19 mouse cellular contexts compared by ENCODE assay signal in genomic region chr7:100784650-100785049, GRCm38 (mm10).
DNase-seq lines count a peak whose midpoint lies in the region; ATAC-seq and TF ChIP-seq lines count a peak whose summit lies in the region.
"Had no signal": no experiment of that assay in that cellular context is flagged by ENCODE, and none has a peak within 500 bp of the region (broad histone marks: within the 10 kb centered on the region; RNA-seq: fewer than 3 reads in every experiment).

No protein-coding gene starts in this region.

- H3K36me3 ChIP-seq in liver, embryonic 14.5 days (replicated peaks; ENCODE audit: control insufficient read depth, insufficient read depth, low read depth), result no peaks in the 10 kb centered on the region
- no peaks in the 10 kb centered on the region for H3K36me3 ChIP-seq in liver, postnatal 0 days (replicated peaks; ENCODE audit: insufficient read depth, low read length)
- no peaks in the 10 kb centered on the region for H3K36me3 ChIP-seq in limb, embryonic 11.5 days (ENCODE audit: control insufficient read depth, insufficient read depth, low read length)
- H3K36me3 ChIP-seq in neural tube, embryonic 11.5 days (ENCODE audit: control insufficient read depth, insufficient read depth, low read length), result no peaks in the 10 kb centered on the region
- H3K36me3 ChIP-seq in heart, adult 2 months (ENCODE audit: control insufficient read depth, insufficient read depth, low read length), result peaks cover 15% of the 10 kb centered on the region
- H3K36me3 ChIP-seq: embryonic facial prominence, embryonic 12.5 days; neural tube, embryonic 12.5 days had no signal

- no peak for TF ChIP-seq EP300 in liver, embryonic 14.5 days (IDR thresholded peaks at IDR 0.05; ENCODE audit: low read depth)
- no peak for TF ChIP-seq EP300 in liver, postnatal 0 days (IDR thresholded peaks at IDR 0.05; ENCODE audit: low read depth)
- TF ChIP-seq EP300 in heart, adult 2 months (IDR thresholded peaks at IDR 0.05; ENCODE audit: insufficient read depth, low read depth, low read length), result no peak

- no peak overlapping the region for H3K4me3 ChIP-seq in gastrocnemius, adult 2 months
- no peak overlapping the region for H3K4me3 ChIP-seq in liver, embryonic 14.5 days (ENCODE audit: insufficient read depth in 1 of 2, low read depth in 2 of 2, low read length in 2 of 2)
- no peak overlapping the region for H3K4me3 ChIP-seq in liver, postnatal 0 days (ENCODE audit: low read depth, low read length)
- H3K4me3 ChIP-seq in limb, embryonic 11.5 days (ENCODE audit: low read depth, low read length), result no peak overlapping the region
- H3K4me3 ChIP-seq in neural tube, embryonic 11.5 days (ENCODE audit: low read depth, low read length), result no peak overlapping the region
- no peak overlapping the region for H3K4me3 ChIP-seq in heart, adult 2 months
- H3K4me3 ChIP-seq: embryonic facial prominence, embryonic 12.5 days; megakaryocyte, embryonic 14.5 days; neural tube, embryonic 12.5 days had no signal

- WGBS in liver, embryonic 14.5 days (ENCODE audit: insufficient replicate concordance), result 79% methylated on average over 2 of the region's 2 CpGs
- WGBS in liver, postnatal 0 days (ENCODE audit: insufficient replicate concordance), result 89% methylated on average over 2 of the region's 2 CpGs
- 11% methylated on average over 2 of the region's 2 CpGs for WGBS in limb, embryonic 11.5 days
- WGBS in neural tube, embryonic 11.5 days, result 54% methylated on average over 2 of the region's 2 CpGs
- WGBS in heart, adult 2 months, result 86% methylated on average over 2 of the region's 2 CpGs

- H3K4me2 ChIP-seq in liver, embryonic 14.5 days (ENCODE audit: low read depth), result no peak overlapping the region
- no peak overlapping the region for H3K4me2 ChIP-seq in liver, postnatal 0 days (ENCODE audit: low read depth, low read length)
- no peak overlapping the region for H3K4me2 ChIP-seq in limb, embryonic 11.5 days (ENCODE audit: low read depth, severe bottlenecking)
- H3K4me2 ChIP-seq in neural tube, embryonic 11.5 days (ENCODE audit: low read depth), result no peak overlapping the region
- H3K4me2 ChIP-seq: embryonic facial prominence, embryonic 12.5 days; neural tube, embryonic 12.5 days had no signal

- no peaks in the 10 kb centered on the region; the same call in 1 of the 2 replicates for H3K79me2 ChIP-seq in heart, adult 2 months (replicated peaks; ENCODE audit: control insufficient read depth, insufficient read depth, low read length)

- no peaks in the 10 kb centered on the region for H3K9me3 ChIP-seq in liver, embryonic 14.5 days (ENCODE audit: control insufficient read depth, low read length)
- no peaks in the 10 kb centered on the region for H3K9me3 ChIP-seq in liver, postnatal 0 days (ENCODE audit: low read length)
- H3K9me3 ChIP-seq in limb, embryonic 11.5 days (ENCODE audit: control insufficient read depth, low read length), result no peaks in the 10 kb centered on the region
- no peaks in the 10 kb centered on the region for H3K9me3 ChIP-seq in neural tube, embryonic 11.5 days (ENCODE audit: control insufficient read depth, low read length)
- H3K9me3 ChIP-seq: embryonic facial prominence, embryonic 12.5 days; megakaryocyte, embryonic 14.5 days; neural tube, embryonic 12.5 days had no signal

- H3K27ac ChIP-seq in gastrocnemius, adult 2 months, result 0 out of 2 replicates have a peak overlapping the region, but pooled peaks have one; percentile 0
- peak overlapping the region; percentile 4 for H3K27ac ChIP-seq in liver, embryonic 14.5 days
- H3K27ac ChIP-seq in liver, postnatal 0 days (ENCODE audit: low read depth), result no peak overlapping the region
- peak overlapping the region; percentile 16 for H3K27ac ChIP-seq in limb, embryonic 11.5 days (replicated peaks; ENCODE audit: low read depth, low read length)
- H3K27ac ChIP-seq in neural tube, embryonic 11.5 days (ENCODE audit: low read depth, low read length), result peak overlapping the region; percentile 29; the same call in 1 of the 2 replicates
- H3K27ac ChIP-seq in heart, adult 2 months, result no peak overlapping the region
- H3K27ac ChIP-seq: embryonic facial prominence, embryonic 12.5 days; neural tube, embryonic 12.5 days had no signal

- no peaks in the 10 kb centered on the region for H3K27me3 ChIP-seq in liver, embryonic 14.5 days (ENCODE audit: control insufficient read depth, insufficient read depth, low read length)
- H3K27me3 ChIP-seq in liver, postnatal 0 days (ENCODE audit: insufficient read depth, low read length), result no peaks in the 10 kb centered on the region
- no peaks in the 10 kb centered on the region for H3K27me3 ChIP-seq in limb, embryonic 11.5 days (ENCODE audit: control insufficient read depth, insufficient read depth, low read length)
- no peaks in the 10 kb centered on the region for H3K27me3 ChIP-seq in neural tube, embryonic 11.5 days (ENCODE audit: control insufficient read depth, insufficient read depth, low read length)
- H3K27me3 ChIP-seq in heart, adult 2 months (ENCODE audit: control insufficient read depth, insufficient read depth, low read length), result no peaks in the 10 kb centered on the region
- H3K27me3 ChIP-seq: embryonic facial prominence, embryonic 12.5 days; megakaryocyte, embryonic 14.5 days; neural tube, embryonic 12.5 days; Patski had no signal

- intact Hi-C loops in gastrocnemius, adult 2 months (cut with DNase I), result no loop called here
- intact Hi-C loops in heart, adult 2 months (cut with DNase I), result loop anchor here (2.0 kb wide), 1 partner anchor 14 kb away; no protein-coding TSS in a partner anchor

- H3K4me1 ChIP-seq in liver, embryonic 14.5 days (replicated peaks; ENCODE audit: control insufficient read depth in 2 of 2, insufficient read depth in 2 of 2, low read length in 1 of 2), result peaks cover 32 to 39% of the 10 kb centered on the region in 2 experiments
- peaks cover 6% of the 10 kb centered on the region; the same call in 1 of the 2 replicates for H3K4me1 ChIP-seq in liver, postnatal 0 days (ENCODE audit: insufficient read depth)
- H3K4me1 ChIP-seq in limb, embryonic 11.5 days (ENCODE audit: control insufficient read depth, insufficient read depth, low read length), result peaks cover 12% of the 10 kb centered on the region; the same call in 1 of the 2 replicates
- no peaks in the 10 kb centered on the region for H3K4me1 ChIP-seq in neural tube, embryonic 11.5 days (ENCODE audit: control insufficient read depth, insufficient read depth, low read length)
- peaks cover 6% of the 10 kb centered on the region for H3K4me1 ChIP-seq in heart, adult 2 months (ENCODE audit: control insufficient read depth, insufficient read depth, low read length)

- TF ChIP-seq CTCF in gastrocnemius, adult 2 months (IDR thresholded peaks at IDR 0.05), result no peak
- TF ChIP-seq CTCF in liver, embryonic 14.5 days (IDR thresholded peaks at IDR 0.05; ENCODE audit: low read depth), result no peak
- no peak for TF ChIP-seq CTCF in liver, postnatal 0 days (IDR thresholded peaks at IDR 0.05; ENCODE audit: low read depth)
- TF ChIP-seq CTCF in heart, adult 2 months (IDR thresholded peaks at IDR 0.05), result no peak

- TF ChIP-seq POLR2A in heart, adult 2 months (IDR thresholded peaks at IDR 0.05; ENCODE audit: insufficient read depth, low read depth, low read length), result no peak

- no peak for ATAC-seq in liver, embryonic 14.5 days (ENCODE audit: insufficient read depth)
- no peak for ATAC-seq in liver, postnatal 0 days
- ATAC-seq in limb, embryonic 11.5 days (ENCODE audit: insufficient number of reproducible peaks, low FRiP score, low TSS enrichment, low read depth), result peak; percentile 90
- no peak for ATAC-seq in neural tube, embryonic 11.5 days (ENCODE audit: insufficient read depth, low FRiP score, low TSS enrichment)
- ATAC-seq: activated CD4-positive, CD25-positive, alpha-beta regulatory T cell, adult 4 months; forebrain, postnatal 0 days; Patski had no signal

- no peak for DNase-seq in gastrocnemius, adult 2 months
- no peak for DNase-seq in gastrocnemius, postnatal 4 days (ENCODE audit: low spot score in 2 of 2)
- no peak for DNase-seq in liver, embryonic 14.5 days (ENCODE audit: low read depth in 3 of 3, low spot score in 3 of 3)
- DNase-seq in liver, postnatal 0 days, result no peak
- DNase-seq in limb, embryonic 11.5 days (ENCODE audit: low spot score), result peak; percentile 78
- no peak for DNase-seq in neural tube, embryonic 11.5 days (ENCODE audit: low spot score)
- DNase-seq in heart, adult 2 months, result no peak
- no peak for DNase-seq in heart, postnatal 4 days
- DNase-seq: adrenal gland, postnatal 36 days; cerebellum, adult 9-11 months; forebrain, postnatal 0 days; gastrocnemius, postnatal 10 days; kidney, adult 8-10 months; right cerebral cortex, postnatal 14 days had no signal

- no peak overlapping the region; the same call in 1 of the 2 replicates for H3K9ac ChIP-seq in liver, embryonic 14.5 days (replicated peaks)
- H3K9ac ChIP-seq in liver, postnatal 0 days (replicated peaks), result no peak overlapping the region
- H3K9ac ChIP-seq in limb, embryonic 11.5 days (ENCODE audit: low read length), result no peak overlapping the region
- H3K9ac ChIP-seq in neural tube, embryonic 11.5 days (ENCODE audit: low read length), result no peak overlapping the region
- H3K9ac ChIP-seq in heart, adult 2 months (ENCODE audit: low read depth, low read length), result no peak overlapping the region
- H3K9ac ChIP-seq: embryonic facial prominence, embryonic 12.5 days; forebrain, postnatal 0 days; neural tube, embryonic 12.5 days had no signal

Comparison
In these comparisons a context has a peak if more than half of its experiments do, and no peak if none do; other contexts are left out.
1. H3K27ac ChIP-seq: peak in gastrocnemius, adult 2 months (single experiment), liver, embryonic 14.5 days (single experiment), limb, embryonic 11.5 days (single experiment) and neural tube, embryonic 11.5 days (single experiment); none in liver, postnatal 0 days (single experiment) and heart, adult 2 months (single experiment).